Mouse (Mus musculus): Measurements from ENCODE around the gene Tedc2. TPM values are rescaled to one million over a fixed set of nuclear protein-coding genes. Genes with fewer than 3 reads are reported as not detected.

Gene Tedc2
- 8.3 and 8.5 TPM in 2 replicates for polyA plus RNA-seq (2021; fragmentation: Nextera tagmentation)
- long read RNA-seq, experiment 1, transcript Tedc2-203 (9 exons, 2,160 nt), result minor isoform, 10 of 43 reads
- long read RNA-seq, experiment 1, transcript Tedc2-201 (10 exons, 2,166 nt), result major isoform, 20 of 43 reads
- long read RNA-seq, experiment 1, partial matches to known transcripts, result 7 of 43 reads
- long read RNA-seq, experiment 1, other reads (novel, unspliced or antisense), result 5 of 43 reads
- long read RNA-seq, experiment 2, transcript Tedc2-201 (10 exons, 2,166 nt), result major isoform, 8 of 16 reads
- long read RNA-seq, experiment 2, partial matches to known transcripts, result 3 of 16 reads
- long read RNA-seq, experiment 2, other reads (novel, unspliced or antisense), result 1 of 16 reads

GRCm38 (mm10) chr17:24220435-24221411 lies at the start of gene Tedc2:
Gene Tedc2, minus strand, starts transcription at chr17:24220851.

GRCm38 (mm10) chr17:24251320-24252069 lies 30.8 kb upstream of the Tedc2 start, which contains the start of gene Ccnf:
Gene Ccnf, minus strand, starts transcription at chr17:24251484.

GRCm38 (mm10) chr17:24209043-24209915 lies 11.4 kb downstream of the Tedc2 start, which contains the start of gene Ntn3:
Gene Ntn3, minus strand, starts transcription at chr17:24209531.

GRCm38 (mm10) chr17:24205284-24205888 lies 15.3 kb downstream of the Tedc2 start, which contains the start of gene Tbc1d24:
Gene Tbc1d24, minus strand, starts transcription at chr17:24205562.

DNA sequence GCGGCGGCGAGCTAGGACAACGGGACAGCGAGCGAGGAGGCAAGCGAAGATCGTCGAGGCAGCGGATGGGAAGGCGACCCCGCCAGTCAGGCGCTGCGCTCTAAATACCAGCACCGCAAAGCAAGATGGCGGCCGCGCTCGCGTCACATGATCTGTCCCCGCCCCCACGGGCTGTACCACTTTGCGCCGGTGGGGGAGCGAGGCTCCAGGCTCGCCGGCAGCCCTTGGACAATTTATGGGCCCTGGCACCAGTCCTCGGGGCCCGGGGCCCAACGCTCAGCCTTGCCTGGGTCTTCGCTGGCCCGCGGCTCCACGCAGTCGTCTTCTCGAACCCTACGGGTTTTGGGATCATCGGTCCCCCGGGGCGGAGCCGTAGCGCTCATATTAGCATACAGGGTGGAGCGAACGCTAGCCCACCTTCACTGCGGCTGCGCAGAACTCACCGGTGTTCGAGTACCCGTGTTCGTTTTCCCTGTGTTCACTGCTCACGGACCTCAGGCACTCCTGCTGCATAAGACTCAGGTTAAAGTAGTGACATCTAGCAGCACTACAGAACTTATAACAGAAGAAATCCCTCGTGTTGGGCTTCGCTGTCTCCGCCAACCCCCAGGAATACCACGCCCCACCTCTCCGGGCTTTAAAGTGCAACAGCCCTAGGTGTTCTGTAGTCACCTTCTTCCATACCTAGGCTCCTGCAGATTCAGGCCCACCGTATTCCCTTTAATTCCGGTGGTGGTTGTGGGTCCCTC lies 51.2 kb downstream of the Tedc2 start, which contains the start of gene Atp6v0c:
Atp6v0c (minus strand) TSS at position 386 of the 749 bp plus-strand sequence.

Other genes starting within 250 kb of the Tedc2 start
- gene Prss30, start 240.3 kb downstream of the Tedc2 start, polyA plus RNA-seq (2021; fragmentation: Nextera tagmentation), result 0.21 and 0.48 TPM in 2 replicates
- gene Prss22, start 222.8 kb downstream of the Tedc2 start, polyA plus RNA-seq (2021; fragmentation: Nextera tagmentation), result 3.7 and 5.0 TPM in 2 replicates
- not detected in 2 replicates for gene Prss27, start 182.7 kb downstream of the Tedc2 start, polyA plus RNA-seq (2021; fragmentation: Nextera tagmentation)
- gene Kctd5, start 147.4 kb downstream of the Tedc2 start, polyA plus RNA-seq (2021; fragmentation: Nextera tagmentation), result 22.2 and 27.3 TPM in 2 replicates
- 40.3 and 56.0 TPM in 2 replicates for gene Pdpk1, start 69.9 kb downstream of the Tedc2 start, polyA plus RNA-seq (2021; fragmentation: Nextera tagmentation)
- gene Amdhd2, start 57.1 kb downstream of the Tedc2 start, polyA plus RNA-seq (2021; fragmentation: Nextera tagmentation), result 24.5 and 32.9 TPM in 2 replicates
- gene Atp6v0c, start 51.1 kb downstream of the Tedc2 start, polyA plus RNA-seq (2021; fragmentation: Nextera tagmentation), result 2,129 and 2,190 TPM in 2 replicates
- gene Tbc1d24, start 15.3 kb downstream of the Tedc2 start, polyA plus RNA-seq (2021; fragmentation: Nextera tagmentation), result 13.7 and 14.1 TPM in 2 replicates
- 2.0 and 5.5 TPM in 2 replicates for gene Ntn3, start 11.3 kb downstream of the Tedc2 start, polyA plus RNA-seq (2021; fragmentation: Nextera tagmentation)
- gene Ccnf, start 30.6 kb upstream of the Tedc2 start, polyA plus RNA-seq (2021; fragmentation: Nextera tagmentation), result 2.2 and 2.4 TPM in 2 replicates
- 0.22 and 0.34 TPM in 2 replicates for gene Abca17, start 130.2 kb upstream of the Tedc2 start, polyA plus RNA-seq (2021; fragmentation: Nextera tagmentation)
- 10.9 and 18.7 TPM in 2 replicates for gene Abca3, start 131.1 kb upstream of the Tedc2 start, polyA plus RNA-seq (2021; fragmentation: Nextera tagmentation)
- gene Rnps1, start 193.7 kb upstream of the Tedc2 start, polyA plus RNA-seq (2021; fragmentation: Nextera tagmentation), result 90.6 and 122 TPM in 2 replicates
- 78.8 and 90.8 TPM in 2 replicates for gene Eci1, start 205.8 kb upstream of the Tedc2 start, polyA plus RNA-seq (2021; fragmentation: Nextera tagmentation)
- 0.21 and 0.36 TPM in 2 replicates for gene Dnase1l2, start 222.3 kb upstream of the Tedc2 start, polyA plus RNA-seq (2021; fragmentation: Nextera tagmentation)
- 10.7 and 12.9 TPM in 2 replicates for gene E4f1, start 249.5 kb upstream of the Tedc2 start, polyA plus RNA-seq (2021; fragmentation: Nextera tagmentation)
- gene Pgp, start 249.5 kb upstream of the Tedc2 start, polyA plus RNA-seq (2021; fragmentation: Nextera tagmentation), result 93.6 and 113 TPM in 2 replicates

Data from left cerebral cortex, adult 6 months (tissue).